Mouse (Mus musculus) kidney, postnatal 0 days (tissue): Measurements from ENCODE around the gene Cacng1. TPM values are rescaled to one million over a fixed set of nuclear protein-coding genes. Genes with fewer than 3 reads are reported as not detected.

ENCODE experiments used
- ATAC-seq: fragments of 200-750 bp; cut with Nextera tagmentation; replicated peaks from 2 replicates; pipeline ENCODE4 v1.8.0; 2017; ENCODE audit warnings: low read depth, moderate number of reproducible peaks, moderate TSS enrichment, moderate library complexity; ENCODE audit not compliant: low FRiP score
- DNase-seq: peaks from one replicate; pipeline ENCODE4 v3.0.0-alpha.2; 2016; ENCODE audit warnings: low spot score
- H3K27ac ChIP-seq: fragments of 300-500 bp; sonication (generic); 2 replicates; pipeline ENCODE4 v1.5.1; 2014; ENCODE audit warnings: mild to moderate bottlenecking
- H3K27me3 ChIP-seq: fragments of 300-500 bp; sonication (generic); 2 replicates; pipeline ENCODE4 v1.6.1; 2014; ENCODE audit warnings: low read length, mixed read lengths; ENCODE audit not compliant: insufficient read depth
- H3K36me3 ChIP-seq: fragments of 300-500 bp; sonication (generic); 2 replicates; pipeline ENCODE4 v1.6.1; 2014; ENCODE audit warnings: low read length, mixed read lengths; ENCODE audit not compliant: insufficient read depth
- H3K4me1 ChIP-seq: fragments of 300-500 bp; sonication (generic); replicated peaks from 2 replicates; pipeline ENCODE4 v1.6.1; 2014; ENCODE audit warnings: antibody characterized with exemption, low read length, mixed read lengths; ENCODE audit not compliant: insufficient read depth
- H3K4me2 ChIP-seq: fragments of 300-500 bp; sonication (generic); 2 replicates; pipeline ENCODE4 v1.6.1; 2014; ENCODE audit warnings: mild to moderate bottlenecking, low read length, moderate library complexity, mixed read lengths
- H3K4me3 ChIP-seq: fragments of 300-500 bp; sonication (generic); replicated peaks from 2 replicates; pipeline ENCODE4 v1.5.1; 2014; ENCODE audit warnings: low read depth, low read length
- H3K9ac ChIP-seq: fragments of 300-500 bp; sonication (generic); 2 replicates; pipeline ENCODE4 v1.6.1; 2014; ENCODE audit warnings: low read depth, low read length
- H3K9me3 ChIP-seq: fragments of 300-500 bp; sonication (generic); replicated peaks from 2 replicates; pipeline ENCODE4 v1.6.1; 2016; ENCODE audit warnings: low read length, inconsistent platforms, mixed read lengths
- CTCF ChIP-seq: IDR thresholded peaks from 2 replicates; pipeline ENCODE4 v1.5.1; 2016; ENCODE audit warnings: antibody characterized with exemption, low read depth, mild to moderate bottlenecking, moderate library complexity
- WGBS: fragments of 180-500 bp; shearing (Covaris S2); extraction: QIAGEN DNeasy Blood & Tissue Kit; methylation state at CpG from one replicate; pipeline ENCODE4 v1.1.7; 2014; 5-methylcytosine and 5-hydroxymethylcytosine counted together
- polyA plus RNA-seq: library from polyadenylated mRNA; unstranded; fragments of >200 nt; fragmentation: Nextera tagmentation; extraction: Ambion mirVana; gene quantifications from 2 replicates; pipeline ENCODE4 v1.2.1, GENCODE M21; 2015

Cacng1 gene
- polyA plus RNA-seq, 1 experiment from 2014 or later: 0.59 TPM

- WGBS: 56% methylated on average over 7 of the region's 7 CpGs
- TF ChIP-seq CTCF: no peak
- H3K9me3 ChIP-seq: no peaks in the 10 kb centered on the region
- peak; percentile 11 for DNase-seq
- no peaks in the 10 kb centered on the region for H3K27me3 ChIP-seq
- no peaks in the 10 kb centered on the region; the same call in 1 of the 2 replicates for H3K4me1 ChIP-seq
- no peak overlapping the region for H3K9ac ChIP-seq
- H3K4me2 ChIP-seq: no peak overlapping the region
- H3K4me3 ChIP-seq: no peak overlapping the region
- H3K36me3 ChIP-seq: no peaks in the 10 kb centered on the region
- H3K27ac ChIP-seq: no peak overlapping the region
- ATAC-seq: no peak
Measured at GRCm38 (mm10) chr11:107714368-107714767, 2.0 kb downstream of the Cacng1 start.

GRCm38 (mm10) chr11:107710379-107710778, 5.9 kb downstream of the Cacng1 start:
- 34% methylated on average over 3 of the region's 3 CpGs for WGBS
- TF ChIP-seq CTCF: no peak
- H3K4me2 ChIP-seq: no peak overlapping the region

GRCm38 (mm10) chr11:107707897-107708610, 8.3 kb downstream of the Cacng1 start:
- DNase-seq (no peak), ATAC-seq (no peak)
- Histone ChIP-seq H3K27me3 (no peaks in the 10 kb centered on the region), H3K27ac (no peak overlapping the region), H3K9ac (no peak overlapping the region), H3K4me3 (no peak overlapping the region), H3K36me3 (no peaks in the 10 kb centered on the region), H3K9me3 (no peaks in the 10 kb centered on the region), H3K4me1 (0 out of 2 replicates have a peak, but pooled peaks cover 3% of the 10 kb centered on the region), H3K4me2 (no peak overlapping the region)
- TF ChIP-seq CTCF: no peak
- 52% methylated on average over 20 of the region's 20 CpGs for WGBS

More at GRCm38 (mm10) chr11:107710379-107710778, 5.9 kb downstream of the Cacng1 start:
- Histone ChIP-seq H3K9me3 (no peaks in the 10 kb centered on the region), H3K9ac (no peak overlapping the region), H3K27ac (no peak overlapping the region), H3K36me3 (no peaks in the 10 kb centered on the region), H3K4me3 (no peak overlapping the region), H3K27me3 (no peaks in the 10 kb centered on the region), H3K4me1 (no peaks in the 10 kb centered on the region)
- ATAC-seq (no peak), DNase-seq (no peak)

GRCm38 (mm10) chr11:107705476-107706074, 10.7 kb downstream of the Cacng1 start:
- no peaks in the 10 kb centered on the region for H3K36me3 ChIP-seq
- WGBS: 34% methylated on average over 11 of the region's 11 CpGs
- no peak for ATAC-seq
- no peak overlapping the region for H3K27ac ChIP-seq
- H3K4me1 ChIP-seq: 0 out of 2 replicates have a peak, but pooled peaks cover 3% of the 10 kb centered on the region
- no peak overlapping the region for H3K4me3 ChIP-seq
- no peak overlapping the region for H3K9ac ChIP-seq
- DNase-seq: peak; percentile 29
- no peaks in the 10 kb centered on the region for H3K27me3 ChIP-seq
- no peak overlapping the region for H3K4me2 ChIP-seq
- H3K9me3 ChIP-seq: no peaks in the 10 kb centered on the region
- no peak for TF ChIP-seq CTCF

GRCm38 (mm10) chr11:107705060-107705459, 11.3 kb downstream of the Cacng1 start:
- no peak overlapping the region for H3K4me3 ChIP-seq
- no peak for DNase-seq
- H3K9ac ChIP-seq: no peak overlapping the region
- no peak for ATAC-seq
- WGBS: 50% methylated on average over 6 of the region's 6 CpGs
- 0 out of 2 replicates have a peak, but pooled peaks cover 3% of the 10 kb centered on the region for H3K4me1 ChIP-seq
- no peaks in the 10 kb centered on the region for H3K9me3 ChIP-seq
- no peak overlapping the region for H3K4me2 ChIP-seq
- no peak for TF ChIP-seq CTCF
- no peaks in the 10 kb centered on the region for H3K27me3 ChIP-seq
- H3K36me3 ChIP-seq: no peaks in the 10 kb centered on the region
- no peak overlapping the region for H3K27ac ChIP-seq

- no peak overlapping the region for H3K27ac ChIP-seq
- H3K36me3 ChIP-seq: no peaks in the 10 kb centered on the region
- WGBS: 20% methylated on average over 27 of the region's 27 CpGs
- H3K4me1 ChIP-seq: 0 out of 2 replicates have a peak, but pooled peaks cover 3% of the 10 kb centered on the region
- no peaks in the 10 kb centered on the region for H3K9me3 ChIP-seq
- H3K27me3 ChIP-seq: no peaks in the 10 kb centered on the region
- TF ChIP-seq CTCF: no peak
- no peak overlapping the region for H3K9ac ChIP-seq
- no peak overlapping the region for H3K4me3 ChIP-seq
- DNase-seq (peak; percentile 58), ATAC-seq (peak; percentile 33; the same call in 1 of the 2 replicates)
- peak overlapping the region; percentile 13; the same call in 1 of the 2 replicates for H3K4me2 ChIP-seq
Measured at GRCm38 (mm10) chr11:107703272-107704134, 12.8 kb downstream of the Cacng1 start.
